Mouse (Mus musculus) heart, embryonic 13.5 days (tissue): ENCODE data around the gene March6. TPM values are rescaled to one million over a fixed set of nuclear protein-coding genes. Genes with fewer than 3 reads are reported as not detected.

Source experiments
- ATAC-seq: fragments of 200-750 bp; cut with Nextera tagmentation; 2 replicates; pipeline ENCODE4 v1.8.0; 2017; ENCODE audit warnings: moderate TSS enrichment; ENCODE audit not compliant: insufficient number of reproducible peaks, low FRiP score, low TSS enrichment; ENCODE audit errors: extremely low read depth
- H3K27ac ChIP-seq: fragments of 300-500 bp; sonication (generic); replicated peaks from 2 replicates; pipeline ENCODE4 v1.5.1; 2015; ENCODE audit warnings: moderate library complexity, mild to moderate bottlenecking, inconsistent platforms
- H3K27me3 ChIP-seq: fragments of 300-500 bp; sonication (generic); replicated peaks from 2 replicates; pipeline ENCODE4 v1.6.1; 2015; ENCODE audit warnings: mild to moderate bottlenecking, inconsistent platforms
- H3K36me3 ChIP-seq: fragments of 300-500 bp; sonication (generic); 2 replicates; pipeline ENCODE4 v1.6.1; 2015; ENCODE audit warnings: mild to moderate bottlenecking, inconsistent platforms
- H3K4me1 ChIP-seq: fragments of 300-500 bp; sonication (generic); 2 replicates; pipeline ENCODE4 v1.6.1; 2015; ENCODE audit warnings: inconsistent platforms
- H3K4me2 ChIP-seq: fragments of 300-500 bp; sonication (generic); 2 replicates; pipeline ENCODE4 v1.6.1; 2015; ENCODE audit warnings: inconsistent platforms, mild to moderate bottlenecking, moderate library complexity
- H3K4me3 ChIP-seq: fragments of 300-500 bp; sonication (generic); 2 replicates; pipeline ENCODE4 v1.5.1; 2015; ENCODE audit warnings: moderate library complexity, mild to moderate bottlenecking, inconsistent platforms
- H3K9ac ChIP-seq: fragments of 300-500 bp; sonication (generic); 2 replicates; pipeline ENCODE4 v1.6.1; 2015; ENCODE audit warnings: inconsistent platforms, mild to moderate bottlenecking, moderate library complexity
- H3K9me3 ChIP-seq: fragments of 300-500 bp; sonication (generic); 2 replicates; pipeline ENCODE4 v1.6.1; 2016; ENCODE audit warnings: inconsistent platforms
- WGBS: fragments of 180-500 bp; shearing (Covaris S2); methylation state at CpG from one replicate; pipeline ENCODE4 v1.1.7; 2015; ENCODE audit warnings: mixed read lengths; 5-methylcytosine and 5-hydroxymethylcytosine counted together
- polyA plus RNA-seq: library from polyadenylated mRNA; unstranded; fragments of >200 nt; fragmentation: Nextera tagmentation; extraction: Ambion mirVana; gene quantifications from 2 replicates; pipeline ENCODE4 v1.2.1, GENCODE M21; 2015

March6 gene
- polyA plus RNA-seq, 1 experiment from 2014 or later: 23.9 TPM

- H3K4me2 ChIP-seq: peak overlapping the region; percentile 7; the same call in 1 of the 2 replicates
- H3K4me3 ChIP-seq: no peak overlapping the region
- H3K9me3 ChIP-seq: no peaks in the 10 kb centered on the region
- no peaks in the 10 kb centered on the region; the same call in 1 of the 2 replicates for H3K27me3 ChIP-seq
- no peaks in the 10 kb centered on the region for H3K36me3 ChIP-seq
- no peak overlapping the region for H3K27ac ChIP-seq
- WGBS: 48% methylated on average over 1 of the region's 1 CpGs
- no peak for ATAC-seq
- H3K9ac ChIP-seq: no peak overlapping the region
- peaks cover 66% of the 10 kb centered on the region for H3K4me1 ChIP-seq
Measured at GRCm38 (mm10) chr15:31540513-31540802, 9.6 kb upstream of the March6 start.

GRCm38 (mm10) chr15:31539643-31540512 is 9.0 kb upstream of the March6 start:
- peaks cover 64% of the 10 kb centered on the region for H3K4me1 ChIP-seq
- H3K27ac ChIP-seq: peak overlapping the region; percentile 53; the same call in 1 of the 2 replicates
- no peaks in the 10 kb centered on the region; the same call in 1 of the 2 replicates for H3K27me3 ChIP-seq
- H3K9ac ChIP-seq: no peak overlapping the region
- ATAC-seq: no peak
- H3K36me3 ChIP-seq: no peaks in the 10 kb centered on the region
- H3K9me3 ChIP-seq: no peaks in the 10 kb centered on the region
- 48% methylated on average over 9 of the region's 9 CpGs for WGBS
- H3K4me3 ChIP-seq: no peak overlapping the region
- H3K4me2 ChIP-seq: peak overlapping the region; percentile 7; the same call in 1 of the 2 replicates

DNA sequence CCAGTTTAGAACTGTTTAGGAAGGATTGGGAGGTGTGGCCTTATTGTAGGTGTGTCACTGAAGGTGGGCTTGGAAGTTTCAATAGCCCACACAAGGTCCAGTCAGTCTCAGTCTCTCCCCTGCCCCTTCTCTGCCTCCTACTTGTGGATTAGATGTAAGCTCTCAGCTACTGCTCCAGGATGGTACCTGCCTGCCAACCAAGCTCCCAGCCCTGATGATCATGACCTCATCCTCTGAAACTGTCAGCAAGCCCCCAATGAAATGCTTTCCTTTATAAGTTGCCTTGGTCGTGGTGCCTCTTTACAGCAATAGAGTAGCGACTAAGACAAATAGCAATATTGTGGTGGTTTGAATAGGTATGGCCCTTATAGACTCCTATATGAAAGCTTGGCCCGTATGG is 7.5 kb upstream of the March6 start:
- Histone ChIP-seq H3K9me3 (no peaks in the 10 kb centered on the region), H3K4me3 (no peak overlapping the region), H3K9ac (no peak overlapping the region), H3K27ac (no peak overlapping the region), H3K4me2 (no peak overlapping the region), H3K36me3 (no peaks in the 10 kb centered on the region), H3K27me3 (no peaks in the 10 kb centered on the region; the same call in 1 of the 2 replicates), H3K4me1 (peaks cover 50% of the 10 kb centered on the region)
- ATAC-seq: no peak
- 81% methylated on average over 3 of the region's 3 CpGs for WGBS

GRCm38 (mm10) chr15:31537706-31538105 is 6.9 kb upstream of the March6 start:
- Histone ChIP-seq H3K4me1 (peaks cover 44% of the 10 kb centered on the region), H3K9ac (no peak overlapping the region), H3K4me2 (no peak overlapping the region), H3K36me3 (no peaks in the 10 kb centered on the region), H3K9me3 (no peaks in the 10 kb centered on the region), H3K27me3 (no peaks in the 10 kb centered on the region; the same call in 1 of the 2 replicates), H3K27ac (no peak overlapping the region), H3K4me3 (no peak overlapping the region)
- WGBS: 80% methylated on average over 2 of the region's 2 CpGs
- ATAC-seq: no peak

DNA sequence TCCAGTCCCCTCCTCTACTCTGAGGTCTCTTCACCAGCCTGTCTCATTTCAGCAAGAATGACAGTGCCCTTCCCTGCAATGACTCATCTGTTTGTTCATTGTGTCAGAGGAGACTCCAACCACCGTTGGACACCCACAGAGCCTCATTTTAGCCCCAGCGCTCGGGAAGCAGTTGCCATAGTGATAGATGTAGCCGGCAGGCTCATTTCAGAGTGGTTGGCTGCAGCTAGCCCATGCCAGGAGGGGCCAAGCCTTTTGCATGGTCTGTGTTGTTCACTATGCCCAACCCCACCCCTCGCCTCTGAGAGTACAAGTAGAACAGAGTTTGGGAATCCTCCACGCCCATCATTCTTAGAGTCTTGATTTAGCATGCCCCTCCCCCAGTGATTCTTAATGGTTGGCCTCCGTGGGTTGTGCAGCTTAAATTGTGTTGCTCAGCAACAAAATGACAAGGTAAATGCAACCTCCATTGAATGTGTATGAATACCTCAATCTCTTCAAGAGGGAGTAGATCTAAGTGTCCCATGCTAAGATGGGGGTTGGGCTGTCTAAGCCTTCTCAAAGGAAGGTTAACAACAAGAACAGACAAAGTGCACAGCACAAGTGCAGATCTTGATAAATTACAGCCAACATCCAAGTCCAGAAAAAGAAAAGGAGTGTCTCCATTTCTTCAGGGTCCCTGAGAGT is 5.3 kb upstream of the March6 start:
- Histone ChIP-seq H3K27ac (no peak overlapping the region), H3K9ac (no peak overlapping the region), H3K27me3 (no peaks in the 10 kb centered on the region; the same call in 1 of the 2 replicates), H3K4me2 (no peak overlapping the region), H3K9me3 (no peaks in the 10 kb centered on the region), H3K4me3 (no peak overlapping the region), H3K36me3 (no peaks in the 10 kb centered on the region), H3K4me1 (peaks cover 39% of the 10 kb centered on the region)
- ATAC-seq: no peak
- 37% methylated on average over 7 of the region's 7 CpGs for WGBS

- peaks cover 34% of the 10 kb centered on the region for H3K4me1 ChIP-seq
- 32% methylated on average over 8 of the region's 8 CpGs for WGBS
- no peak overlapping the region for H3K4me3 ChIP-seq
- H3K27ac ChIP-seq: no peak overlapping the region; the same call in 1 of the 2 replicates
- no peak overlapping the region for H3K9ac ChIP-seq
- no peak overlapping the region for H3K4me2 ChIP-seq
- no peaks in the 10 kb centered on the region for H3K36me3 ChIP-seq
- ATAC-seq: no peak
- no peaks in the 10 kb centered on the region; the same call in 1 of the 2 replicates for H3K27me3 ChIP-seq
- H3K9me3 ChIP-seq: no peaks in the 10 kb centered on the region
Measured at GRCm38 (mm10) chr15:31535259-31535855, 4.5 kb upstream of the March6 start.

- ATAC-seq: no peak
- Histone ChIP-seq H3K27me3 (no peaks in the 10 kb centered on the region; the same call in 1 of the 2 replicates), H3K9ac (no peak overlapping the region), H3K36me3 (no peaks in the 10 kb centered on the region), H3K27ac (no peak overlapping the region), H3K4me1 (peaks cover 30% of the 10 kb centered on the region), H3K4me2 (no peak overlapping the region), H3K9me3 (no peaks in the 10 kb centered on the region), H3K4me3 (no peak overlapping the region)
- WGBS: 80% methylated on average over 7 of the region's 7 CpGs
Measured at GRCm38 (mm10) chr15:31534421-31535258, 3.8 kb upstream of the March6 start.

- no peak for ATAC-seq
- H3K27ac ChIP-seq: no peak overlapping the region
- H3K4me3 ChIP-seq: no peak overlapping the region
- 87% methylated on average over 2 of the region's 2 CpGs for WGBS
- no peak overlapping the region for H3K4me2 ChIP-seq
- no peaks in the 10 kb centered on the region for H3K9me3 ChIP-seq
- no peaks in the 10 kb centered on the region; the same call in 1 of the 2 replicates for H3K27me3 ChIP-seq
- peaks cover 36% of the 10 kb centered on the region for H3K4me1 ChIP-seq
- no peaks in the 10 kb centered on the region for H3K36me3 ChIP-seq
- H3K9ac ChIP-seq: no peak overlapping the region
Measured at GRCm38 (mm10) chr15:31533529-31533928, 2.7 kb upstream of the March6 start.

- H3K9me3 ChIP-seq: no peaks in the 10 kb centered on the region
- H3K9ac ChIP-seq: no peak overlapping the region
- H3K27ac ChIP-seq: no peak overlapping the region
- H3K4me2 ChIP-seq: peak overlapping the region; percentile 81
- peak overlapping the region; percentile 95; the same call in 1 of the 2 replicates for H3K4me3 ChIP-seq
- H3K4me1 ChIP-seq: peaks cover 38% of the 10 kb centered on the region
- no peak for ATAC-seq
- H3K27me3 ChIP-seq: no peaks in the 10 kb centered on the region; the same call in 1 of the 2 replicates
- H3K36me3 ChIP-seq: peaks cover under 1% of the 10 kb centered on the region
- 89% methylated on average over 2 of the region's 2 CpGs for WGBS
Measured at GRCm38 (mm10) chr15:31532331-31533021, 1.6 kb upstream of the March6 start.
